Mouse (Mus musculus) regulatory T cell (primary cell): ENCODE data around the gene 2210011C24Rik.
"Not testable (repeated sequence)": the region's sequence is repeated elsewhere in the genome, so short reads cannot be mapped to it uniquely, and the experiment has no call there.

Experiments
- in situ Hi-C: fragments of 300-600 bp; cut with MboI, MseI; formaldehyde crosslinking; loops from one replicate; pipeline ENCODE4 v1.15.1; 2025; ENCODE audit warnings: high pct_unique_total_duplicates

2210011C24Rik gene

GRCm38 (mm10) chr8:84021096-84021495 lies 9.1 kb upstream of the 2210011C24Rik start, which contains the start of gene Palm3:
TSS of gene Palm3 (plus strand) at chr8:84021471.
- in situ Hi-C loops = loop anchor here (10.0 kb wide), 1 partner anchor 344 kb away; no protein-coding TSS in a partner anchor

DNA sequence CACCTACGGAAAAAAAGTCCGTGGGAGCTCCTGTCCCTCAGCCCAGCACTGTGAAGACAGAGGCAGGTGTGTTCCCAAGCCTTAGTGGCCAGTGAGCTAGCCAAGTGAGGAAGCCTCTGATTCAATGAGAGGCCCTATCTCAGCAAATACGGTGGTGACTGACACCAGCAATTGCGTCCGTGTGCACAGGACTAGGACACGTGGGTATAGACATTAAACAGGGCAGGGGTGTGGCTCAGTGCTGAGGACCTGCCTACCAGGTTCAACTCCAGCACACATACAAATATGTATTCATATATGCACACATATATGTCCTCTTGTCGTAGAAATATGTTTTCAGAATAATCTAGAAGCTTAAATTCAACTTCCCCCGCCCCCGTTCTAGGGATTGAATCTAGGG lies 7.8 kb upstream of the 2210011C24Rik start:
- in situ Hi-C loops = loop anchor here (10.0 kb wide), 1 partner anchor 345 kb away; no protein-coding TSS in a partner anchor

DNA sequence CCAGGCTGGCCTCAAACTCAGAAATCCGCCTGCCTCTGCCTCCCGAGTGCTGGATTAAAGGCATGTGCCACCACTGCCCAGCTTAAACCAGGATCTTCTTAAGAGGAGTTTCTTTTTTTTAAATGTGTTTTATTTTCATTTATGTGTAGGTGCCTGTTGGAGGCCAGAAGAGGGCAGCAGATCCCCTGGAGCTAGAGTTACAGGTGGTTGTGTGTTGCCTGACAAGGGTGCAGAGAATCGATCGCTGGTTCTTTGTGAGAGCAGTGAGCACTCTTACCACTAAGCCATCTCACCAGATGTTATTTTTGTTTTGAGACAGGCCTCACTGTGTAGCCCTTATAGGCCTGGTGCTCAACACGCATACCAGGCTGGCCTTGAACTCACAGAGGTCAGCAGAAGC lies 3.9 kb upstream of the 2210011C24Rik start:
- in situ Hi-C loops = no loop called here

- in situ Hi-C loops = no loop called here
Measured at GRCm38 (mm10) chr8:84012499-84013165, 661 bp upstream of the 2210011C24Rik start.

GRCm38 (mm10) chr8:84010625-84011611 lies 1.1 kb downstream of the 2210011C24Rik start:
- in situ Hi-C loops = no loop called here

GRCm38 (mm10) chr8:84009876-84010275 lies 2.1 kb downstream of the 2210011C24Rik start:
- in situ Hi-C loops = no loop called here

DNA sequence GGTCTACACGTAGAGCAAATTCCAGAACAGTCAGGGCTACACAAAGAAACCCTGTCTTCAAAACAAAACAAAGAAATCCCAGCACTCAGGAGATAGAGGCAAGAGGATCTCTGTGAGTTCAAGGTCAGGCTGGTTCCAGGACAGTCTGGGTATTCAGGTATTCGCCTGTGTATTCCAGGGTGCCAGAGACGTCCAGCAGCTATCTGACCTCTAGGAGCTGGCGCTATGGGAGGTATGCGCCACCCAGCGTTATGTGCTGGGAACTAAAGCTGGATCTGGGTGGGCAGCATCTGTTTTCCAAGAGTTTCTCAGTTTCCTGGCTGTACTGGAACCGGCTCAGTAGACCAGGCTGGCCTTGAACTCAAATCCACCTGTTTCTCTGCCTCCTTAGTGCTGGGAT lies 3.6 kb downstream of the 2210011C24Rik start:
- in situ Hi-C loops = no loop called here

DNA sequence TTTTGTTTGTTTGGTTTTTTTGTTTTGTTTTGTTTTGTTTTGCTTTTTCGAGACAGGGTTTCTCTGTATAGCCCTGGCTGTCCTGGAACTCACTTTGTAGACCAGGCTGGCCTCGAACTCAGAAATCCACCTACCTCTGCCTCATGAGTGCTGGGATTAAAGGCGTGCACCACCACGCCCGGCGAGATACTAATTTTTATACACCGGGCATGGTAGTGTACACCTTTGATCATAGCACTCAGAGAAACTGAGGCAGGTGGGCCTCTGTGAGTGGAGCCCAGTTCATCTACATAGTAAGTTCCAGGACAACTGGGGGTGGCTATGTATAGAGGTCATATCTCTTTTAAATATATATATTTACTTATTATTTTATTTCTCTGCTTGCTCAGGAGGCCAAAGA lies 6.5 kb downstream of the 2210011C24Rik start:
- in situ Hi-C loops = not testable (repeated sequence)

DNA sequence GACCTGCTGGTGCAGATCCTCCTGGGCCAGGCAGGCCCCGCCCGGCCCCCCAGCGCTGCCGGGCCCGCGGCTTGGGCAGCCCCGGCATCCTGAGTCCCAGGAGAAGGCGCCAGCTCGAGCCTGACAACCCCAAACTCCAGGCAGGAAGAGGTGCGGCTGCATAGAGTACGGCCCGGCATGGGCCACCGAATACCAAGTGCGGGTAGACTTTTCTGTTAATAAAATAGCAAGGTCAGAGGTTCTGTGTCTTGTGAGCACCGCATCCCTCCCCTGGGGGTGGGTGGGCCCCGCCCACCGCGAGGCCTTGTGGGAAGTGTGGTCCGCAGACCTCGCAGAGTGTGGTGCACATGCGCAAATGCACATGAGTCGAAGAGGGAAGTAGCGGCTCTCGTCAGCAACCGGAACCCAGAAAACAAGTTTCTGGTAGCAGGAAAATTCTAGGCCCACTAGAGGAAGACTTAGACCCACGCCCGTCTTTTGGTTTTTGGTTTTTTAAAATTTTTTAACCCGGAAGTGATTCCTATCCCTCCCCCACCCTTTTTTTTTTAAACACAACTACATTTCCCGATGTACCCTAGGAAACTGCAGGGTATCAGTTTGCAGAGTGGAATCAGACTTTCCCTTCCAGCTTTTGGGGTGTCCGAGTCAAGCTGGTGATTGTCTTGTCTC lies 7.3 kb downstream of the 2210011C24Rik start:
- in situ Hi-C loops = no loop called here

GRCm38 (mm10) chr8:84003612-84004246 lies 8.2 kb downstream of the 2210011C24Rik start:
- in situ Hi-C loops = no loop called here

DNA sequence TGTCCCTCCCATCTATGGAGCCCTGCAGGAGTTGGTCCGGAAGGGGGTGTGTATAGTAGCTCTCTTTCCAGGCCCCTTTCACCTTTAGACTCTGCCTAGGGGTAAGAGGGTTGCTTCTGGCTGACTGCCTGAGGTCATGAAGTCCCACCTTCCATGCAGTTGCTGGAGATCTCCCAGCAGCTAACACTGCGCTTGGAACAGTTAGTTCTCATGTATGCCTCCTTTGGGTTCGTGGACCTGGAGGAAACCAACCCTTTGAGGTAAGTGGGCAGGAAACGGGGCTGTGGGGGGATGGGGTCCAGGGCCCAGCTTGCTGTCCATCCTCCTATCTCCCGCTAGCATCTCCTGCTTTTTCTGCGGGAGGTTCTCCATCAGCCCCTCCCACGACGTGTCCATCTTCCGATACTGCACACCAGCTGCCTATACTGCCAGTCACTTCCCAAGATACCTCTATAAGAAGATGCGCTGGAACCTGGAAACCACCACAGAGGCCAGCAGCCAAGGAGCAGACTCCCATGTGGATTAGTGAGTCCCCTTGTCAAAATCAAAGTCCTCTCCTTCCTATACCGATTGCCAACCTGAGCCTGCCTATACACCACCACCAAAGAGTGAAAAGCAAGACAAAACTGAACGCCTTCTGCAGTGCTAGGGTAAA lies 8.9 kb downstream of the 2210011C24Rik start:
- in situ Hi-C loops = no loop called here

DNA sequence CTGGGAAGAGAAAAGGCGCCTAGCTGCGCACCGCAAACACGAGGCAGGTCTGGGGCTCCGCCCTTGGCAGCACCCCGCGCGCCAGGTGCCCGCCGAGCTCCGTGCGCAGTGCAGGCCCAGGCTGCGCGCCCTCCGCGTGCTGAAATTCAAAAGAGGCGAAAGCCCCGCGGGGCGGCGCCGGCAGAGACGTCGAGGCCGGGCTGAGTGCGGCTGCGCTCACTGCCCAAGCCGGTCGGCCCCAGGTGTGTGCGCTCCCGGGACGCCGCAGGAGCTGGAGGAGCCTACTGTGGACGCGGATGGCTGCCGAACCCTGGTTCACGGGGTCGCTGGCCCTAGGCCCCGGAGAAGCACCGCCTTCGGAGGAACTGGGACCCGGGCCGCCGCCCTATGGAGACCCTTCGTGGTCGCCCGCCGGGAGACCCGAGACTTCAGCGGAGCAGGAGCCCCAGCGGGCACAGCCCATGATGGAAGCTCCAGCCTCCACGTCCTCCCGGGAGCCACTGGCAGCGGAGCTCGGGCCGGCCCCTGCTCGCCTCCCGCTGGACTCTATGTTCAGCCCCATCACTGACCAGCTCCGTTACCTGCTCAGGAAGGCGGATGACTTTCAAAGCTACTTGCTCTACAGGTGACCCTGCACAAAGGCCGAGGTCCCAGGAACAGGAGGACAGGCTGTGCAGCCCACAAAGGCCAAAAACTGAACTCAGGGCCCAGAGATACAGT lies 10.5 kb downstream of the 2210011C24Rik start, which contains the start of gene 1700067K01Rik:
TSS of gene 1700067K01Rik (plus strand) at position 222 of the 720 bp plus-strand sequence.
- in situ Hi-C loops = no loop called here

DNA sequence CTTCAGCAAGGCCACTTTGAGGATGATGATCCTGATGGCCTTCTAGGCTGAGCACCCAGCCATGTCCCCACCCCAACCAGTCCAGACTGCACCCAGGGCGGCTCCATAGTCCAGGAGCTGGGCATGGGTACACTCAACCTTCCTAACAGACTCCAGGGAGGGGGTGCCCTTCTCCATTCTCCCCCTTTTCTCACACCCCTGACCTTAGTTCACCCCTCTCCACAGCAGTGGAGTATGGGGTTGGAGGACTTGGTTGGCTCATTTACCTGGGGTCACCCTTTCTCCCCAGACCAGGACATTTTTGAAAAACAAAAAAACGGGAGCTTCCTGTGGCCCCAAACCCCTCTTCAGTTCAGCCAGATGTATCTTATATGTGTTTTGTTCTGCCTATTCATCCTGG lies 12.1 kb downstream of the 2210011C24Rik start:
- in situ Hi-C loops = no loop called here

GRCm38 (mm10) chr8:83999057-83999705 lies 12.8 kb downstream of the 2210011C24Rik start:
- in situ Hi-C loops = no loop called here

DNA sequence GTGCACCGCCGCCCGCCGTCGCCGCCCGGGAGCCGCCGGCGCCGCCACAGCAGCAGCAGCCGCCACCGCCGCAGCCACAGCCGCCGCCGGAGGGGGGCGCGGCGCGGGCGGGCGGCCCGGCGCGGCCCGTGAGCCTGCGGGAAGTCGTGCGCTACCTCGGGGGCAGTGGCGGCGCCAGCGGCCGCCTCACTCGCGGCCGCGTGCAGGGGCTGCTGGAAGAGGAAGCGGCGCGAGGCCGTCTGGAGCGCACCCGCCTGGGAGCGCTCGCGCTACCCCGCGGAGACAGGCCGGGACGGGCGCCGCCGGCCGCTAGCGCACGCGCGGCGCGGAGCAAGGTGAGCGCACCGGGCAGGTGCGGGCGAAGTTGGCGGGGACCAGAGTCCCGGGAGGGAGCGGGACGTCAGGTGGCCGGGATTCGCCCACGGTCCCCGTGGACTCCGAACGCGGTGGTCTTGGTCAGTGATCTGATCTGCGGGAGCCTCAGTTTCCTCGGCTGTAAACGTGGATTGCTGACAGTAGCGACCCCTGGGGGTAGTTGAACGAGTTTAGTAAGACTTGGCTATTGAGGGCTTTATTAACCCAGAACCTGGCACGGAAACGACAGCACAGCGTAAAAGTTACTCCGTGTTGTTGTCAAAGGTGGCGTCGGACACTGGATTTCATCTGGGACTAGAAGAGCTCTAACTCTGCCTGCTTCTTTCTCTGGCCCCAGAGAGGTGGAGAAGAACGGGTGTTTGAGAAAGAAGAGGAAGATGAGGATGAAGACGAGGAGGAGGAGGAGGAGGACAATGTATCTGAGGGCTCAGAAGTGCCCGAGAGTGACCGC lies 13.5 kb downstream of the 2210011C24Rik start:
- in situ Hi-C loops = no loop called here

GRCm38 (mm10) chr8:83997511-83998141 lies 14.3 kb downstream of the 2210011C24Rik start, which contains the start of gene Samd1:
TSS of gene Samd1 (plus strand) at chr8:83997672.
- in situ Hi-C loops = no loop called here

- in situ Hi-C loops = no loop called here
Measured at GRCm38 (mm10) chr8:83996567-83997505, 15.1 kb downstream of the 2210011C24Rik start.
